Mouse (Mus musculus) heart, adult 2 months (tissue): ENCODE results near the gene Kdsr.

ENCODE experiments used
- CTCF ChIP-seq: fragments of 200-600 bp; IDR thresholded peaks from 2 replicates; pipeline ENCODE4 v1.8.1; 2022; ENCODE audit warnings: antibody characterized with exemption, mild to moderate bottlenecking, moderate library complexity
- EP300 ChIP-seq: fragments of 200-500 bp; IDR thresholded peaks from 2 replicates; pipeline ENCODE4 v1.6.1; 2011; ENCODE audit warnings: low read depth, low read length, control low read depth; ENCODE audit not compliant: insufficient read depth
- POLR2A ChIP-seq: fragments of 200-500 bp; IDR thresholded peaks from 2 replicates; pipeline ENCODE4 v1.6.1; 2011; ENCODE audit warnings: mild to moderate bottlenecking, low read depth, low read length, control low read depth; ENCODE audit not compliant: insufficient read depth

GRCm38 (mm10) chr1:106692599-106692998, 66.9 kb downstream of the Kdsr start:
- TF ChIP-seq CTCF (no peak), EP300 (no peak), POLR2A (no peak)
